Mouse (Mus musculus): ENCODE measurements around the gene Gins3.
"Not testable (repeated sequence)": the region's sequence is repeated elsewhere in the genome, so short reads cannot be mapped to it uniquely, and the experiment has no call there.

DNA sequence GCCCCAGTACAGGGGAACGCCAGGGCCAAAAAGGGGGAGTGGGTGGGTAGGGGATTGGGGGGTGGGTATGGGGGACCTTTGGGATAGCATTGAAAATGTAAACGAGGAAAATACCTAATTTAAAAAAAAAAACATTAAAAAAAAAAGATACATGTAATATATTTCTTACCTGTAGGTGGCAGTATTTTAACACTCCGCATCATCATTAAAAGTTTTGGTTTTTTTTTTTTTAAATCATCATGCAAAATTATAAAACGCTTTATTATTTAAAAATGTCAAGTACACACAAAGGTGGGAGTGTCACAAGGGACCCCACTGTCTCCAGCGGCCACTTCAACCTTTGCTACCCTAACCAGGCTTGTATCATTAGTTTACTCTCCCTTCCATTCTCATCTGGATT, 26.7 kb upstream of the Gins3 start:
- TF ChIP-seq POLR2A (IDR thresholded peaks at IDR 0.05; ENCODE audit: control insufficient read depth, low read depth, low read length); CTCF (IDR thresholded peaks at IDR 0.05; ENCODE audit: control insufficient read depth, insufficient read depth, insufficient replicate concordance, low read depth, low read length): not testable (repeated sequence)
